Mouse (Mus musculus) lung, postnatal 0 days (tissue): ENCODE data around the gene Hcrt. TPM values are rescaled to one million over a fixed set of nuclear protein-coding genes. Genes with fewer than 3 reads are reported as not detected.
A peak's percentile ranks its signal among the peaks of the same experiment; 100 is the strongest.

Source experiments
- ATAC-seq: fragments of 200-750 bp; cut with Nextera tagmentation; 2 replicates; pipeline ENCODE4 v1.8.0; 2017; ENCODE audit warnings: moderate library complexity
- DNase-seq: peaks from one replicate; pipeline ENCODE4 v3.0.0-alpha.2; 2016; ENCODE audit warnings: low spot score
- H3K27ac ChIP-seq: fragments of 300-500 bp; sonication (generic); 2 replicates; pipeline ENCODE4 v1.5.1; 2014; ENCODE audit warnings: antibody characterized with exemption, mild to moderate bottlenecking, low read length, mixed read lengths
- H3K27me3 ChIP-seq: fragments of 300-500 bp; sonication (generic); replicated peaks from 2 replicates; pipeline ENCODE4 v1.6.1; 2014; ENCODE audit warnings: low read length, mixed read lengths; ENCODE audit not compliant: insufficient read depth
- H3K36me3 ChIP-seq: fragments of 300-500 bp; sonication (generic); 2 replicates; pipeline ENCODE4 v1.6.1; 2014; ENCODE audit warnings: low read length, mixed read lengths; ENCODE audit not compliant: insufficient read depth
- H3K4me1 ChIP-seq: fragments of 300-500 bp; sonication (generic); 2 replicates; pipeline ENCODE4 v1.6.1; 2014; ENCODE audit warnings: antibody characterized with exemption, low read depth, low read length, mixed read lengths; ENCODE audit not compliant: insufficient read depth
- H3K4me2 ChIP-seq: fragments of 300-500 bp; sonication (generic); replicated peaks from 2 replicates; pipeline ENCODE4 v1.6.1; 2014; ENCODE audit warnings: low read depth, mild to moderate bottlenecking, low read length, moderate library complexity, mixed read lengths
- H3K4me3 ChIP-seq: fragments of 300-500 bp; sonication (generic); 2 replicates; pipeline ENCODE4 v1.5.1; 2014; ENCODE audit warnings: low read depth, low read length
- H3K9ac ChIP-seq: fragments of 300-500 bp; sonication (generic); replicated peaks from 2 replicates; pipeline ENCODE4 v1.6.1; 2014; ENCODE audit warnings: low read depth, mild to moderate bottlenecking
- H3K9me3 ChIP-seq: fragments of 300-500 bp; sonication (generic); 2 replicates; pipeline ENCODE4 v1.6.1; 2016; ENCODE audit warnings: low read length, mixed read lengths
- CTCF ChIP-seq: IDR thresholded peaks from 2 replicates; pipeline ENCODE4 v1.5.1; 2016; ENCODE audit warnings: antibody characterized with exemption, mild to moderate bottlenecking
- EP300 ChIP-seq: IDR thresholded peaks from 2 replicates; pipeline ENCODE4 v1.6.1; 2016; ENCODE audit warnings: antibody characterized with exemption, mild to moderate bottlenecking, control low read depth
- WGBS: fragments of 180-500 bp; shearing (Covaris S2); extraction: QIAGEN DNeasy Blood & Tissue Kit; methylation state at CpG from one replicate; pipeline ENCODE4 v1.1.7; 2014; 5-methylcytosine and 5-hydroxymethylcytosine counted together
- polyA plus RNA-seq: library from polyadenylated mRNA; unstranded; fragments of >200 nt; fragmentation: Nextera tagmentation; extraction: Ambion mirVana; gene quantifications from 2 replicates; pipeline ENCODE4 v1.2.1, GENCODE M21; 2015

The Hcrt gene
- not detected in 2 replicates for polyA plus RNA-seq

DNA sequence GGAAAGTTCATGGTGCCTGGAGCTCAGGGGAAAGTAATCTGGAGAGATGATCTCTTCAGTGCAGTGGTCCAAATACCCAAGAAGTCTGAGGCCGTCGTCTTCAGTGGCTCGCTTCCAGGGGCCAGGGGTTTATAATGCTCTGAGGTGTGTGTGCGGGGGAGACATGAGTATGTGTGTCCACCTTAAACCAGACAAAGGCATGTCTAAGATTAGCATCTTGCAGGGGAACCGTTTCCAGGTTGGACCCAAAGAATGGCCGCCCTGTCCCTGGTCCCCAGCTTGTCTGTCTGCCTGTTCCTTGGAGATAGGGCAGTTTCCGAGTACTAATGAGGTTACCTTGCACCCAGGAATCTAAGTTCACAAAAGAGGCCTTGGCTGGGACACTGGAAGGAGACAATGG lies at the start of gene Hcrt:
Hcrt (minus strand) TSS at position 101 of the 400 bp plus-strand sequence.
- ATAC-seq (no peak), DNase-seq (no peak)
- Histone ChIP-seq H3K9me3 (no peaks in the 10 kb centered on the region), H3K9ac (no peak within 1 kb of the TSS), H3K27ac (no peak within 1 kb of the TSS), H3K4me1 (no peaks in the 10 kb centered on the region), H3K27me3 (peaks cover 13% of the 10 kb centered on the region), H3K4me3 (peak within 1 kb of the TSS; percentile 38), H3K4me2 (peak within 1 kb of the TSS; percentile 62), H3K36me3 (no peaks in the 10 kb centered on the region)
- 86% methylated on average over 7 of the region's 7 CpGs for WGBS
- TF ChIP-seq CTCF (no peak), EP300 (no peak)

DNA sequence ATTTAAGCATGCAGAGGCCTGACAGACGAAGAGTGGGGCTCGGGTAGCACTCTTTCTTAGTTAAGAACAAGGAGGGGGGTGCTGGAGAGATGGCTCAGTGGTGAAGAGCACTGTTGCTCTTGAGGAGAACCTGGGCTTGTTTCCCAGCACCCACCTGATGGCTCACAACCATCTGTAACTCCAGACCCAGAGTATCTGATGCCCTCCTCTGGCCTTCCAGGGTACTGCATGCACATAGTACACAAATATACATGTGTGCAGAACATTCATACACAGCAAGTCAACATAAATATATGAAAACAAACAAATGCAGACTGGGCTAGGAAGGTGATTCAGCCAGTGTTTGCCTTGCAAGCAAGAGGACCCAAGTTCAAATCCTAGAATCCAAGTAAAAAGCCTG lies 48.4 kb upstream of the Hcrt start:
- DNase-seq, result no peak

DNA sequence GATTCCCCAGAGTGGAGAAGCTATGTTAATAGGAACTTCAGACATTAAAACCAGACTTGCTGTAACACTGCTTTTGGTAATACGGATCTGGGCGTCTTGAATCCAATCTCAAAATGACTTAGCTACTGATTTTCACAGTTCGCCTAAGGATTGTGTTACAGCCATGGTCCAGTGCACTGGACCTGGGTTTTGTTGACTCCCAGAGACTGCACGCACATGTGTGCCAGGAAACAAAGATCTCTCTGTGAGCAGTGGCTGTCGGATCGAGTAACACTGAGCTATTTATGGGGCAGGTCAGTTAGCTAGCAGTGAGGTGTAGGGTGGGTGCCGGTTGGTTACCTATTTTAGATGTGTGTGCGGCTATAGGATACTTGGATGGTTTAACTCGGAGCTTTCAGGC lies 47.8 kb upstream of the Hcrt start:
- no peak overlapping the region for H3K4me3 ChIP-seq
- no peak overlapping the region for H3K9ac ChIP-seq
- no peaks in the 10 kb centered on the region for H3K27me3 ChIP-seq
- no peaks in the 10 kb centered on the region for H3K9me3 ChIP-seq
- no peaks in the 10 kb centered on the region for H3K4me1 ChIP-seq
- no peak overlapping the region for H3K27ac ChIP-seq
- no peak overlapping the region for H3K4me2 ChIP-seq
- DNase-seq, result no peak
- no peaks in the 10 kb centered on the region for H3K36me3 ChIP-seq
- TF ChIP-seq EP300 (no peak), CTCF (no peak)
- WGBS, result 75% methylated on average over 9 of the region's 9 CpGs
- ATAC-seq, result no peak

More for the DNA sequence above, 48.4 kb upstream of the Hcrt start:
- H3K27ac ChIP-seq, result no peak overlapping the region
- no peak overlapping the region for H3K9ac ChIP-seq
- no peaks in the 10 kb centered on the region for H3K36me3 ChIP-seq
- ATAC-seq, result no peak
- H3K4me2 ChIP-seq, result no peak overlapping the region
- TF ChIP-seq EP300, result no peak
- TF ChIP-seq CTCF, result peak; percentile 48
- H3K27me3 ChIP-seq, result no peaks in the 10 kb centered on the region
- H3K4me1 ChIP-seq, result no peaks in the 10 kb centered on the region
- no peak overlapping the region for H3K4me3 ChIP-seq
- no peaks in the 10 kb centered on the region for H3K9me3 ChIP-seq
- 87% methylated on average over 2 of the region's 2 CpGs for WGBS

DNA sequence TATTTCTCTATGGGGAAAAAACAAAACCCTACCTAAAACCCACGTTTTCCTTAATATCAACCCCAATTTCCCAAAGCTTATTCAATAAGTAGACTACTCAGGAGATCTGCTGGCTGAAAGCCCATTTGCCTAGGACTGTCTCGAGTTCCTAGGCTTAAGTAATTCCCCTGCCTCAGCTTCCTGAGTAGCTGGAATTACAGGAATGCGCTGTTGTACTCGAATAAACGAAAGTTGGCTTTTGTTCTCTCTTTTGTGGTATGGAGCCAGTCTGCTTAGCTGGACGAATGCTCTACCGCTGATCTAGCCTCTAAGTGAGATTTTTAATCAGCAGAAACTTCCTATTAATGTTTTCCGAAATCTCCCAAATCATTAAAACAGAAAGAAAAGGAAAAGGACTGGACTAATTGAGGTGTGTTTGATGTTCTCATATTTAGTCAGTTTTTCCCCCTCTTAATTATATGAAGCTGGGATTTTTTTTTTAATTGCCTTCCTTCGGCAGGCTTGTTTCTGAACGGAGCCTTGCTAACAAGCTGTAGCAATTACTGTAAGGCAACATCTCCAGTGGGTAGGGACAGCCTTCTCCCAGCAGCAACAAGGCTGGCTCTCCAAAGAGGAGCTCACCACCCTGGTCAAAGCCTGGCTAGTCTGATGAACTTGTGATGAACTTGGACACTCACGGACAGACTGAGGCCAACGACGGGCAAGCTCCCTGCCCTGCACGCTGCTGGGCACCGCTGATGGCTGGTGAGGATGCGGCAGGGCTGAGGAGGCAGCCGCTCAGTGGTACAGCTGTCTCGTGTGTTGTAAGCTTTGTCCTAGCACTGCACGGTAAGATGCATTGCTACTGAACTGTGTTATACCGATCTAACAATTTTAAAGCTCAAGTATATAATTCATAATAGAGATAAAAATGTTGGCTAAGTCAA lies 43.9 kb upstream of the Hcrt start:
- ATAC-seq (no peak), DNase-seq (no peak)
- H3K27me3 ChIP-seq, result no peaks in the 10 kb centered on the region
- H3K36me3 ChIP-seq, result peaks cover 7% of the 10 kb centered on the region; the same call in 1 of the 2 replicates
- no peak overlapping the region for H3K4me3 ChIP-seq
- no peak overlapping the region for H3K9ac ChIP-seq
- 66% methylated on average over 20 of the region's 20 CpGs for WGBS
- H3K4me1 ChIP-seq, result no peaks in the 10 kb centered on the region
- H3K4me2 ChIP-seq, result no peak overlapping the region
- H3K9me3 ChIP-seq, result no peaks in the 10 kb centered on the region
- H3K27ac ChIP-seq, result no peak overlapping the region
- TF ChIP-seq EP300, result no peak
- no peak for TF ChIP-seq CTCF

DNA sequence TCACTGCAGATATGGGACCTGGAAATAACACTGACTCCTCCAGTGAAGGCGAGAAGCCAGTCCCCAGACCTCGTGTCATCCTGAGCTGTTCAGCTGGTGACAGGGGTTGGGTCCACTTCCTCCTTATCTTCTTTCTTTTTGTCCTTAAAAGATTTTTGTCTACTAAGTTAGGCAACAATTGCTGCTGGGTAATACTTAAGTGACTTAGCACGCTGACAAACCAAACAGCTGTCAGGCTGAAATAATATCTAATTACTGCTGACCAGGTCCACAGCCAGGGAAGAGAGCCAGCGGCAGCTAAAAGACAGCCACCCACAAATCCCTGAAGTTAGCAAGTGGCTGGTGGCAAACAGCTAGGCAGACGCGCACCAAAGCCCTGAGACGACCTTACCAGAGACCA lies 42.8 kb upstream of the Hcrt start:
- H3K27me3 ChIP-seq, result no peaks in the 10 kb centered on the region
- DNase-seq (peak; percentile 55), ATAC-seq (peak; percentile 55)
- H3K4me2 ChIP-seq, result no peak overlapping the region
- no peak overlapping the region for H3K9ac ChIP-seq
- peaks cover 7% of the 10 kb centered on the region; the same call in 1 of the 2 replicates for H3K36me3 ChIP-seq
- TF ChIP-seq CTCF, result no peak
- TF ChIP-seq EP300, result no peak
- H3K4me3 ChIP-seq, result no peak overlapping the region
- WGBS, result 71% methylated on average over 7 of the region's 7 CpGs
- H3K4me1 ChIP-seq, result no peaks in the 10 kb centered on the region
- H3K9me3 ChIP-seq, result no peaks in the 10 kb centered on the region
- no peak overlapping the region for H3K27ac ChIP-seq

DNA sequence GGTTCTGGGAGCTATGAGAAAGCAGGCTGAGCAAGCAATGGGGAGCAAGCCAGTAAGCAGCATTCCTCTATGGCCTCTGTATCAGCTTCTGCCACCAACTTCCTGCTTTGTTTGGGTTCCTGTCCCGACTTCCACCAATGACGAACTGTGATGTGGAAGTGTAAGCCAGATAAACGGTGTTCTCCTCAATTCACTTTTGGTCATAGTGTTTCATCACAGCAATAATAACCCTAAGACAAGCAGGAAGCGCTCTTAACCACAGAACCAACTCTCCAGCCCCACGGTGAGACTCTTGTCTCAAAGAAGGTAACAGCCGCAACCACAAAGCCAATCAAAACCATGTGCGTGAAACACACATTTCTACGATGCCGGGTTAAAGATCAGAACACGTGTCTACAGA lies 41.7 kb upstream of the Hcrt start:
- H3K27ac ChIP-seq, result no peak overlapping the region
- no peak overlapping the region for H3K4me3 ChIP-seq
- H3K27me3 ChIP-seq, result no peaks in the 10 kb centered on the region
- H3K36me3 ChIP-seq, result peaks cover 7% of the 10 kb centered on the region; the same call in 1 of the 2 replicates
- H3K9ac ChIP-seq, result no peak overlapping the region
- H3K4me2 ChIP-seq, result no peak overlapping the region
- H3K4me1 ChIP-seq, result no peaks in the 10 kb centered on the region
- TF ChIP-seq EP300 (no peak), CTCF (no peak)
- DNase-seq (no peak), ATAC-seq (no peak)
- 91% methylated on average over 10 of the region's 10 CpGs for WGBS
- no peaks in the 10 kb centered on the region for H3K9me3 ChIP-seq
